Mouse (Mus musculus) urinary bladder, postnatal 4 days (tissue): ENCODE results near the gene Plk2.
A peak's percentile ranks its signal among the peaks of the same experiment; 100 is the strongest.
"Not testable (repeated sequence)": the region's sequence is repeated elsewhere in the genome, so short reads cannot be mapped to it uniquely, and the experiment has no call there.

Experiments used
- DNase-seq, 2 experiments: peaks; one replicate each; pipeline ENCODE4 v3.0.0; 2021 to 2022; ENCODE audit warnings: low spot score in 2 of 2

Gene Plk2

GRCm38 (mm10) chr13:110394291-110395178 lies at the start of gene Plk2:
Gene Plk2, plus strand, starts transcription at chr13:110395046.
- peak; percentile 91 to 94 for DNase-seq

- no peak for DNase-seq
Observed at GRCm38 (mm10) chr13:110346707-110347106, 48.1 kb upstream of the Plk2 start.

GRCm38 (mm10) chr13:110351051-110351450 lies 43.8 kb upstream of the Plk2 start:
- DNase-seq: no peak

- DNase-seq: no peak
Observed at GRCm38 (mm10) chr13:110356941-110357340, 37.9 kb upstream of the Plk2 start, which contains the start of gene Gapt. Gene Gapt, minus strand, starts transcription at chr13:110357199.

GRCm38 (mm10) chr13:110363722-110364121 lies 31.1 kb upstream of the Plk2 start:
- DNase-seq: no peak

- DNase-seq: no peak
Observed at GRCm38 (mm10) chr13:110366477-110366876, 28.4 kb upstream of the Plk2 start.

- DNase-seq: no peak
Observed at GRCm38 (mm10) chr13:110367961-110368555, 26.8 kb upstream of the Plk2 start.

GRCm38 (mm10) chr13:110368556-110369040 lies 26.2 kb upstream of the Plk2 start:
- DNase-seq: peak in 1 of 2 experiments; percentile 20

- DNase-seq: no peak
Observed at GRCm38 (mm10) chr13:110369673-110370072, 25.2 kb upstream of the Plk2 start.

- DNase-seq: no peak
Observed at GRCm38 (mm10) chr13:110382447-110382901, 12.4 kb upstream of the Plk2 start.

GRCm38 (mm10) chr13:110384514-110384913 lies 10.3 kb upstream of the Plk2 start:
- no peak for DNase-seq

- peak in 1 of 2 experiments; percentile 64 for DNase-seq
Observed at GRCm38 (mm10) chr13:110392210-110392609, 2.6 kb upstream of the Plk2 start.

- DNase-seq: no peak
Observed at GRCm38 (mm10) chr13:110392631-110393030, 2.2 kb upstream of the Plk2 start.

GRCm38 (mm10) chr13:110395179-110395794 lies 441 bp downstream of the Plk2 start:
- no peak for DNase-seq

GRCm38 (mm10) chr13:110395916-110396685 lies 1.3 kb downstream of the Plk2 start:
- DNase-seq: no peak

- DNase-seq: no peak
Observed at GRCm38 (mm10) chr13:110397750-110398149, 2.9 kb downstream of the Plk2 start.

GRCm38 (mm10) chr13:110398513-110399270 lies 3.8 kb downstream of the Plk2 start:
- no peak for DNase-seq

- DNase-seq: no peak
Observed at GRCm38 (mm10) chr13:110401443-110401842, 6.6 kb downstream of the Plk2 start.

GRCm38 (mm10) chr13:110401877-110402276 lies 7.0 kb downstream of the Plk2 start:
- no peak for DNase-seq

GRCm38 (mm10) chr13:110404059-110404458 lies 9.2 kb downstream of the Plk2 start:
- no peak for DNase-seq

GRCm38 (mm10) chr13:110404686-110405085 lies 9.8 kb downstream of the Plk2 start:
- not testable (repeated sequence) for DNase-seq
